Mouse (Mus musculus): ENCODE data around the gene Rer1.

GRCm38 (mm10) chr4:155058325-155058724 lies 27.9 kb downstream of the Rer1 start:
- TF ChIP-seq CTCF (IDR thresholded peaks at IDR 0.05; ENCODE audit: control insufficient read depth, insufficient read depth, insufficient read length): no peak
- TF ChIP-seq USF1 (IDR thresholded peaks at IDR 0.05; ENCODE audit: low read depth): no peak
- no peak for TF ChIP-seq MYOD1 (IDR thresholded peaks at IDR 0.05; ENCODE audit: control insufficient read depth, insufficient read length, low read depth)
- TF ChIP-seq CEBPB (IDR thresholded peaks at IDR 0.05; ENCODE audit: low read depth): no peak
- no peak for TF ChIP-seq MYOG (IDR thresholded peaks at IDR 0.05; ENCODE audit: control insufficient read depth, extremely low read depth, insufficient read length)
